Mouse (Mus musculus): ENCODE measurements around the gene Plod1.

Gene Plod1

GRCm38 (mm10) chr4:147936331-147936954 lies at the start of gene Plod1:
Plod1 (minus strand) TSS chr4:147936767.
- peak; percentile 78 to 84 for DNase-seq (ENCODE audit: low spot score in 2 of 2)

- DNase-seq (ENCODE audit: low spot score in 2 of 2) = peak in 1 of 2 experiments; percentile 11
Measured at GRCm38 (mm10) chr4:147985205-147986132, 48.9 kb upstream of the Plod1 start, which contains the start of gene Nppb. Nppb (plus strand) TSS chr4:147985788.

GRCm38 (mm10) chr4:147979441-147979860 lies 42.9 kb upstream of the Plod1 start:
- DNase-seq (ENCODE audit: low spot score in 2 of 2) = no peak

- DNase-seq (ENCODE audit: low spot score in 2 of 2) = no peak
Measured at GRCm38 (mm10) chr4:147978391-147978790, 41.8 kb upstream of the Plod1 start.

GRCm38 (mm10) chr4:147977726-147978125 lies 41.2 kb upstream of the Plod1 start:
- no peak for DNase-seq (ENCODE audit: low spot score in 2 of 2)

- DNase-seq (ENCODE audit: low spot score in 2 of 2) = no peak
Measured at GRCm38 (mm10) chr4:147976237-147976636, 39.7 kb upstream of the Plod1 start.

GRCm38 (mm10) chr4:147969337-147969736 lies 32.8 kb upstream of the Plod1 start:
- DNase-seq (ENCODE audit: low spot score in 2 of 2) = no peak

- no peak for DNase-seq (ENCODE audit: low spot score in 2 of 2)
Measured at GRCm38 (mm10) chr4:147968816-147969215, 32.2 kb upstream of the Plod1 start.

GRCm38 (mm10) chr4:147965712-147966111 lies 29.1 kb upstream of the Plod1 start:
- no peak for DNase-seq (ENCODE audit: low spot score in 2 of 2)

GRCm38 (mm10) chr4:147963623-147964022 lies 27.1 kb upstream of the Plod1 start:
- DNase-seq (ENCODE audit: low spot score in 2 of 2) = no peak

- no peak for DNase-seq (ENCODE audit: low spot score in 2 of 2)
Measured at GRCm38 (mm10) chr4:147962781-147963180, 26.2 kb upstream of the Plod1 start.

- no peak for DNase-seq (ENCODE audit: low spot score in 2 of 2)
Measured at GRCm38 (mm10) chr4:147959881-147960831, 23.6 kb upstream of the Plod1 start.

- no peak for DNase-seq (ENCODE audit: low spot score in 2 of 2)
Measured at GRCm38 (mm10) chr4:147957141-147957540, 20.6 kb upstream of the Plod1 start.

- no peak for DNase-seq (ENCODE audit: low spot score in 2 of 2)
Measured at GRCm38 (mm10) chr4:147953590-147953989, 17.0 kb upstream of the Plod1 start.

- DNase-seq (ENCODE audit: low spot score in 2 of 2) = no peak
Measured at GRCm38 (mm10) chr4:147947511-147947910, 10.9 kb upstream of the Plod1 start.

- DNase-seq (ENCODE audit: low spot score in 2 of 2) = no peak
Measured at GRCm38 (mm10) chr4:147943005-147943404, 6.4 kb upstream of the Plod1 start.

GRCm38 (mm10) chr4:147941045-147942020 lies 4.8 kb upstream of the Plod1 start:
- peak in 1 of 2 experiments; percentile 42 for DNase-seq (ENCODE audit: low spot score in 2 of 2)

- peak; percentile 75 to 80 for DNase-seq (ENCODE audit: low spot score in 2 of 2)
Measured at GRCm38 (mm10) chr4:147940576-147941044, 4.0 kb upstream of the Plod1 start, which contains the start of gene 2510039O18Rik. 2510039O18Rik (plus strand) TSS chr4:147940895.

- DNase-seq (ENCODE audit: low spot score in 2 of 2) = no peak
Measured at GRCm38 (mm10) chr4:147940111-147940510, 3.5 kb upstream of the Plod1 start.
